Mouse (Mus musculus) erythroblast, embryonic 14.5 days (primary cell): ENCODE data around the gene Klk9.

Experiments used
- GATA1 ChIP-seq: IDR thresholded peaks from 2 replicates; pipeline ENCODE4 v1.6.1; 2012; ENCODE audit warnings: low read length, inconsistent platforms, mixed read lengths
- TAL1 ChIP-seq: IDR thresholded peaks from 3 replicates; pipeline ENCODE4 v1.6.1; 2012; ENCODE audit warnings: low read length, inconsistent platforms, mixed read lengths

DNA sequence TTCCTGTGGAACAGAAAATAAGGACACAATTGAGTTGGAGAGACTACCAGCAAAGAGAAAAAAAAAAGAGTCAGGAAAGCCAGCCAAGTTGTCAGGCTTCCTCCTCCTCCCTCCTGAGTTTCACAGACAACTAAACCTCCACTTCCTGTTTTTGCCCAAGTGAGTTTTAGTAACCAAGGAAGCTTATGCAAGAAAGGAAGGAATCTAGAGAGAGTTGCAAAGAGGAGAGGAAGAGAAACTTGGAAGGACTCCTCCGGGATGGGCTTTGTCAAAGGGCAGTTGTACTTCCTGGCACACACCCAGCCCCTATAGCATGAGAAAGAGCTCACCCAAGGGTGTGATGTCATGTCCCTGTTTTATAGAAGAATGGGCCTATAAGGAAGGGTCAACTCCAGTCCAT, 43.9 kb upstream of the Klk9 start:
- TF ChIP-seq GATA1: no peak
- no peak for TF ChIP-seq TAL1
